Mouse (Mus musculus) intestine, embryonic 15.5 days (tissue): ENCODE results near the gene Syna. TPM values are rescaled to one million over a fixed set of nuclear protein-coding genes. Genes with fewer than 3 reads are reported as not detected.

Source experiments
- ATAC-seq: fragments of 200-750 bp; cut with Nextera tagmentation; 2 replicates; pipeline ENCODE4 v1.8.0; 2017; ENCODE audit warnings: moderate TSS enrichment, moderate library complexity
- H3K27ac ChIP-seq: fragments of 300-500 bp; sonication (generic); 2 replicates; pipeline ENCODE4 v1.5.1; 2015; ENCODE audit warnings: mild to moderate bottlenecking, inconsistent platforms
- H3K27me3 ChIP-seq: fragments of 300-500 bp; sonication (generic); replicated peaks from 2 replicates; pipeline ENCODE4 v1.6.1; 2015; ENCODE audit warnings: inconsistent platforms
- H3K36me3 ChIP-seq: fragments of 300-500 bp; sonication (generic); 2 replicates; pipeline ENCODE4 v1.6.1; 2015; ENCODE audit warnings: inconsistent platforms
- H3K4me1 ChIP-seq: fragments of 300-500 bp; sonication (generic); replicated peaks from 2 replicates; pipeline ENCODE4 v1.6.1; 2015; ENCODE audit warnings: inconsistent platforms
- H3K4me2 ChIP-seq: fragments of 300-500 bp; sonication (generic); replicated peaks from 2 replicates; pipeline ENCODE4 v1.6.1; 2015; ENCODE audit warnings: mild to moderate bottlenecking, inconsistent platforms
- H3K4me3 ChIP-seq: fragments of 300-500 bp; sonication (generic); replicated peaks from 2 replicates; pipeline ENCODE4 v1.5.1; 2015; ENCODE audit warnings: inconsistent platforms
- H3K9ac ChIP-seq: fragments of 300-500 bp; sonication (generic); 2 replicates; pipeline ENCODE4 v1.6.1; 2015; ENCODE audit warnings: inconsistent platforms
- H3K9me3 ChIP-seq: fragments of 300-500 bp; sonication (generic); 2 replicates; pipeline ENCODE4 v1.6.1; 2016; ENCODE audit warnings: inconsistent platforms
- WGBS: fragments of 180-500 bp; shearing (Covaris S2); methylation state at CpG from one replicate; pipeline ENCODE4 v1.1.7; 2015; 5-methylcytosine and 5-hydroxymethylcytosine counted together
- polyA plus RNA-seq: library from polyadenylated mRNA; unstranded; fragments of >200 nt; fragmentation: Nextera tagmentation; extraction: Ambion mirVana; gene quantifications from 2 replicates; pipeline ENCODE4 v1.2.1, GENCODE M21; 2015

Gene Syna
- polyA plus RNA-seq, 1 experiment from 2014 or later, result 0.06 TPM

- H3K4me3 ChIP-seq, result no peak overlapping the region
- no peak for ATAC-seq
- no peak overlapping the region for H3K4me2 ChIP-seq
- no peak overlapping the region for H3K27ac ChIP-seq
- H3K4me1 ChIP-seq, result 0 out of 2 replicates have a peak, but pooled peaks cover 6% of the 10 kb centered on the region
- no peaks in the 10 kb centered on the region for H3K27me3 ChIP-seq
- H3K9me3 ChIP-seq, result no peaks in the 10 kb centered on the region
- 98% methylated on average over 2 of the region's 2 CpGs for WGBS
- H3K9ac ChIP-seq, result no peak overlapping the region
- no peaks in the 10 kb centered on the region for H3K36me3 ChIP-seq
Measured at GRCm38 (mm10) chr5:134564272-134564671, 4.3 kb upstream of the Syna start.

- peak; percentile 79 for ATAC-seq
- Histone ChIP-seq H3K36me3 (no peaks in the 10 kb centered on the region), H3K4me3 (no peak overlapping the region), H3K4me1 (peaks cover 2% of the 10 kb centered on the region), H3K27ac (no peak overlapping the region), H3K27me3 (no peaks in the 10 kb centered on the region), H3K9me3 (no peaks in the 10 kb centered on the region), H3K4me2 (no peak overlapping the region), H3K9ac (no peak overlapping the region)
- 64% methylated on average over 16 of the region's 16 CpGs for WGBS
Measured at GRCm38 (mm10) chr5:134560450-134561171, 640 bp upstream of the Syna start.

DNA sequence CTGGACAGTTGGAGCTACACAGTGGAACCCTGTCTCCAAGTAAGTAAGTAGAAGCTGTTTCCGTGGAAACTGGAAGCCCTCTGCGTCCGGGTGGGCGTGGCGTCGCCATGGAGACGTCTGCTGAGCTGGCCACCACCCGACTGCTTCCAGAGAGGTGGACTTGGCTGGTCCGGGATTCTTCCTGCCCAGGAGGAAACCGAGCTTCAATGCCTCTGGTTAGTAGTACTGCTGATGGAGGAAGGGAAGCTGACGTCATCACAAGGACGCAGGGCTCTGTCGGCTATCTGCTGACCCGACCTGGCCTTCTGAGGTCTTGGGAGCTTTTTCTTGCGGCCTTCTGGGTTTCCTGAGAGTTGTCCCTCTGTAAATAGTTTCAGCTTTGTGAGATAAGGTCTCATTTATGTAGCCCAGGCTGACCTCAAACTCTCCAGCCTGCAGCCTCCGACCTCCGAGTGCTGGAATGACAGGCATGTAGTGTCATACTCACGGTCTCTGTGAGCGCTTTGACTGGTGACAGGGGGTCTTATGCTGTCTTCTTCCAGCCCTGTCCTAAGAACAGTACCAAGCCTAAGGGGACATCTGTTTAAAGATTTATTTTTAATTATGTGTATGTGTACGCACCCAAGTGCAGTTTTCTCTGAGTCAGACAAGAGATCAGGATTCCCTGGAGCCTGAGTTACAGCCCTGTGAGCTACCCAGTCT, 4.4 kb downstream of the Syna start:
- no peaks in the 10 kb centered on the region for H3K36me3 ChIP-seq
- H3K4me2 ChIP-seq, result peak overlapping the region; percentile 43
- H3K27me3 ChIP-seq, result no peaks in the 10 kb centered on the region
- H3K9me3 ChIP-seq, result no peaks in the 10 kb centered on the region
- H3K4me1 ChIP-seq, result peaks cover 25% of the 10 kb centered on the region
- WGBS, result 9% methylated on average over 20 of the region's 20 CpGs
- ATAC-seq, result peak; percentile 3; the same call in 1 of the 2 replicates
- peak overlapping the region; percentile 10; the same call in 1 of the 2 replicates for H3K27ac ChIP-seq
- H3K9ac ChIP-seq, result no peak overlapping the region
- peak overlapping the region; percentile 6; the same call in 1 of the 2 replicates for H3K4me3 ChIP-seq

GRCm38 (mm10) chr5:134553951-134554546, 5.9 kb downstream of the Syna start:
- H3K9ac ChIP-seq, result no peak overlapping the region
- no peak overlapping the region for H3K4me2 ChIP-seq
- H3K4me1 ChIP-seq, result peaks cover 37% of the 10 kb centered on the region
- no peak for ATAC-seq
- no peaks in the 10 kb centered on the region for H3K27me3 ChIP-seq
- no peak overlapping the region for H3K27ac ChIP-seq
- WGBS, result 84% methylated on average over 5 of the region's 5 CpGs
- H3K4me3 ChIP-seq, result no peak overlapping the region
- H3K36me3 ChIP-seq, result no peaks in the 10 kb centered on the region
- H3K9me3 ChIP-seq, result no peaks in the 10 kb centered on the region

DNA sequence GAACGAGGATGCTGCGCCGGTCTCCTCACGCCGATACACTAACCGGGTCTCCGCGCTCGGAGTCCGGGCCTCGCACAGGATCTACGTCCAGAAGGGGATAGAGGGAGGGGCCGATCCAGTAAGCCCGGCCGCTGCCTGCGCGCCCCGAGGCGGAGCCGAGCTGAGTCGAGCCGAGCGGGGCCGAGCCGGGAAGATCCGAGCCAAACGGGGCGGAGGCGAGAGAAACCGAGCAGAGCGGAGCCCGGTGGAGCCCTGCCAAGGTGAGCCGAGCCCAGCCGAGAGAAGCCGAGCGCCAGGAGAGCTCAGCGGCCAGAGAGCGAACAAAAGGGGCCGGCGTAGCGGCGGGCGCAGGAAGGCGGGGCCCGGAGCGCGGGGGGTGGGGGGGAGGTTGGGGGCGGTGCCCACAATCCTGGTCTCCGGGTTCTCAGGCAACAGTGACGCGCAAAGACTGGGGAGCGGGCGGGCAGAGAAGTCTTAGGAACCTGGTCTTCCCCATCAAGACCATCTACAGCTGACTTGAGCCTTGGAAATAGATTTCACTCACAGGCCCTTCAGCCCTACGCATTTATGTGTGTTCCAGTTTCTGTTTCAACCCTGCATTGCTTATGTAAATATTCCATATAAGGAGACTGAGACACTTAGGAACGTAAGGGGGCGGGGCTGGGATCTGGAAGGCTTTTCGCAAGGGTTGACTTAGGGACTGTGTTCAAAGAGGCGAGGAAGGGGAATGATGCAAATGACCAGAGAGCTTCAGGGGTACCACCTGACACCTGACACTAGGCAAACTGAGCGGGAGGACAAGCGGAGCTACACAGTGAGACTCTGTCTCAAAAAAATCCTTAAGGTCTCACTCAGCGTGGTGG, 7.6 kb downstream of the Syna start, which contains the start of gene Clip2:
Gene Clip2, minus strand, starts transcription at position 325 of the 863 bp plus-strand sequence.
- WGBS, result 1% methylated on average over 61 of the region's 61 CpGs
- Histone ChIP-seq H3K9ac (peak within 1 kb of the TSS; percentile 94), H3K4me2 (peak within 1 kb of the TSS; percentile 76), H3K9me3 (no peaks in the 10 kb centered on the region), H3K36me3 (no peaks in the 10 kb centered on the region), H3K27ac (peak within 1 kb of the TSS; percentile 98), H3K4me1 (peaks cover 49% of the 10 kb centered on the region), H3K4me3 (peak within 1 kb of the TSS; percentile 87), H3K27me3 (no peaks in the 10 kb centered on the region)
- peak; percentile 89 for ATAC-seq

- no peaks in the 10 kb centered on the region for H3K9me3 ChIP-seq
- peak overlapping the region; percentile 98 for H3K27ac ChIP-seq
- ATAC-seq, result peak; percentile 1
- peak overlapping the region; percentile 76 for H3K4me2 ChIP-seq
- H3K27me3 ChIP-seq, result no peaks in the 10 kb centered on the region
- peak overlapping the region; percentile 94 for H3K9ac ChIP-seq
- no peaks in the 10 kb centered on the region for H3K36me3 ChIP-seq
- WGBS, result 2% methylated on average over 52 of the region's 52 CpGs
- H3K4me3 ChIP-seq, result peak overlapping the region; percentile 87
- H3K4me1 ChIP-seq, result peaks cover 54% of the 10 kb centered on the region
Measured at GRCm38 (mm10) chr5:134551233-134552109, 8.5 kb downstream of the Syna start.

- Histone ChIP-seq H3K27me3 (no peaks in the 10 kb centered on the region), H3K9ac (peak overlapping the region; percentile 94), H3K27ac (peak overlapping the region; percentile 98), H3K4me1 (peaks cover 54% of the 10 kb centered on the region), H3K9me3 (no peaks in the 10 kb centered on the region), H3K36me3 (no peaks in the 10 kb centered on the region), H3K4me3 (peak overlapping the region; percentile 87), H3K4me2 (peak overlapping the region; percentile 76)
- WGBS, result 7% methylated on average over 6 of the region's 6 CpGs
- peak; percentile 42 for ATAC-seq
Measured at GRCm38 (mm10) chr5:134550836-134551232, 9.1 kb downstream of the Syna start.

GRCm38 (mm10) chr5:134549640-134550168, 10.3 kb downstream of the Syna start:
- WGBS, result 75% methylated on average over 3 of the region's 3 CpGs
- Histone ChIP-seq H3K9ac (0 out of 2 replicates have a peak overlapping the region, but pooled peaks have one; percentile 94), H3K27ac (peak overlapping the region; percentile 98), H3K27me3 (no peaks in the 10 kb centered on the region), H3K4me3 (no peak overlapping the region), H3K36me3 (no peaks in the 10 kb centered on the region), H3K9me3 (no peaks in the 10 kb centered on the region), H3K4me1 (peaks cover 46% of the 10 kb centered on the region), H3K4me2 (peak overlapping the region; percentile 76)
- ATAC-seq, result peak; percentile 36

GRCm38 (mm10) chr5:134548306-134548705, 11.7 kb downstream of the Syna start:
- 29% methylated on average over 5 of the region's 5 CpGs for WGBS
- peak overlapping the region; percentile 31; the same call in 1 of the 2 replicates for H3K4me2 ChIP-seq
- no peaks in the 10 kb centered on the region for H3K9me3 ChIP-seq
- H3K4me3 ChIP-seq, result no peak overlapping the region
- no peaks in the 10 kb centered on the region for H3K36me3 ChIP-seq
- peak; percentile 32 for ATAC-seq
- no peaks in the 10 kb centered on the region for H3K27me3 ChIP-seq
- H3K9ac ChIP-seq, result no peak overlapping the region
- H3K27ac ChIP-seq, result peak overlapping the region; percentile 98
- peaks cover 46% of the 10 kb centered on the region for H3K4me1 ChIP-seq

GRCm38 (mm10) chr5:134546790-134547189, 13.2 kb downstream of the Syna start:
- no peak overlapping the region for H3K27ac ChIP-seq
- H3K9me3 ChIP-seq, result no peaks in the 10 kb centered on the region
- WGBS, result 85% methylated on average over 7 of the region's 7 CpGs
- no peaks in the 10 kb centered on the region for H3K27me3 ChIP-seq
- no peak overlapping the region for H3K9ac ChIP-seq
- H3K4me2 ChIP-seq, result no peak overlapping the region
- no peak for ATAC-seq
- no peaks in the 10 kb centered on the region for H3K36me3 ChIP-seq
- no peak overlapping the region for H3K4me3 ChIP-seq
- H3K4me1 ChIP-seq, result peaks cover 44% of the 10 kb centered on the region

- ATAC-seq, result no peak
- Histone ChIP-seq H3K4me2 (no peak overlapping the region), H3K27me3 (no peaks in the 10 kb centered on the region), H3K9ac (no peak overlapping the region), H3K27ac (no peak overlapping the region), H3K4me1 (peaks cover 45% of the 10 kb centered on the region), H3K36me3 (no peaks in the 10 kb centered on the region), H3K9me3 (no peaks in the 10 kb centered on the region), H3K4me3 (no peak overlapping the region)
- WGBS, result 51% methylated on average over 3 of the region's 3 CpGs
Measured at GRCm38 (mm10) chr5:134545242-134545629, 14.7 kb downstream of the Syna start.
